Mouse (Mus musculus) B cell, adult (primary cell): ENCODE results near the gene 1700008O03Rik. TPM values are rescaled to one million over a fixed set of nuclear protein-coding genes. Genes with fewer than 3 reads are reported as not detected.

ENCODE experiments used
- total RNA-seq: library from RNA; stranded (reverse); gene quantifications from 4 replicates; pipeline ENCODE4 v1.2.4, GENCODE M21; 2023; ENCODE audit not compliant: inconsistent age

The 1700008O03Rik gene
- total RNA-seq, result not detected in 4 replicates

DNA sequence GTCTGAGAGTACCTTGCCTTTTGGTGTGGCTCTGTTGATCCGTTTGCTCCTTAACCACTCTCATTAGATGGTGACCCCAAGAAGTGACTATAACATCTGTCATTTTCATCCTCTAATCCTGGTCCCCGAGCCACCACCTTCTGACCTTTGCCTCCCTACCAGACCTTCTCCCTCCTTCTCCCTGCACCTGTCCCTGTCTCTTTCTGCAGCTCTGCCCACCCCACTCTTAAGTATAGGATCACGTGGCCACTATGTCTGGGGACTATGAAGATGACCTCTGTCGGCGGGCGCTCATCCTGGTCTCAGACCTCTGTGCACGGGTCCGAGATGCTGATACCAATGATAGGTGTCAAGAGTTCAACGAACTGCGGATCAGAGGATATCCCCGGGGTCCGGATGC is at the start of gene 1700008O03Rik:
TSS of gene 1700008O03Rik (minus strand) at position 101 of the 400 bp plus-strand sequence.

GRCm38 (mm10) chr7:44428968-44429521 is 43.4 kb upstream of the 1700008O03Rik start, which contains the start of gene Lrrc4b:
Gene Lrrc4b, plus strand, starts transcription at chr7:44429018.

DNA sequence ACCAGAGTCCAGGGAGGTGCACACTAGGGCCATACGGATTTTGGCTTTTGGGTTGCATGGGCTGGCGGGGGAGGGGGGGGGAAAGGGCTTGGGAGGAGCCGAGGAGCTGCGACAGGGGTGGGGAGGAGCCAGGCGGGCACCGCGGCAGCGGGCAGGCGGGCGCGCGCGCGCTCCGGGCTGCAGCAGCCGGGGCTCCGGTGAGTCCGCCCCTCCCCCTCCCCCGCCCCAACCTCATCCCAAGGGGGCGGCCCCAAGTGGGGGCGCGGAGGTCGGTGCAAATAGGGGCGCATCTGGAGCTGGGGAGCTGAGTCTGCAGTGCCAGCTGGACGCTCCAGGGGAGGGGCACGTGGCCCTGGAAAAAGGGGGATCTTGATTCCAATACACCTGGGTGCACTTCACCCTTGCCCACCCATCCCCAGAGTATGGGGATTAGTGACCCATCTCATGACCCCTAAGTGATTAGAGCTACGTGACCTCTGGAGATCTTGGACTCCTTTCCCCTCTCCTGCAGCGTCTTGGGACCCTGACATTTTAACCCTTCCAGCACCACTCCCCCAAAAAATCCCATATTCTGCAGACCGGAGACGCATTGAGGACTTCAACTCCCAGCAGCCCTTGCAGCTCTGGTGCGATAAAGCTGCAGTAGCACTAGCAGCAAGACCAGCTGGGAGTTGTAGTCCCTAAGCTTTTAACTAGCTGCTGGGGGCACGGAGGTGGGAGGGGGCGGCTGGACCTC is 1.5 kb downstream of the 1700008O03Rik start, which contains the start of gene Syt3:
TSS of gene Syt3 (plus strand) at position 123 of the 736 bp plus-strand sequence.

Other genes starting within 250 kb of the 1700008O03Rik start
- not detected in 4 replicates for gene Klk1b16, start 249.1 kb downstream of the 1700008O03Rik start, total RNA-seq
- gene Klk1b24, start 197.6 kb downstream of the 1700008O03Rik start, total RNA-seq, result not detected in 4 replicates
- not detected in 4 replicates for gene Klk1b3, start 187.6 kb downstream of the 1700008O03Rik start, total RNA-seq
- gene Klk1b4, start 178.4 kb downstream of the 1700008O03Rik start, total RNA-seq, result not detected in 4 replicates
- gene Klk1b5, start 169.9 kb downstream of the 1700008O03Rik start, total RNA-seq, result not detected in 4 replicates
- not detected in 4 replicates for gene Klk1, start 160.5 kb downstream of the 1700008O03Rik start, total RNA-seq
- gene Gm36864, start 149.6 kb downstream of the 1700008O03Rik start, total RNA-seq, result not detected in 4 replicates
- 0.87 to 1.9 TPM (median 1.5 TPM) in 4 replicates for gene 1700028J19Rik, start 139.1 kb downstream of the 1700008O03Rik start, total RNA-seq
- gene 2410002F23Rik, start 139.1 kb downstream of the 1700008O03Rik start, total RNA-seq, result 153 to 193 TPM (median 178 TPM) in 4 replicates
- gene Acp4, start 128.4 kb downstream of the 1700008O03Rik start, total RNA-seq, result not detected in 4 replicates
- gene Gm15517, start 124.4 kb downstream of the 1700008O03Rik start, total RNA-seq, result not detected in 4 replicates
- gene Clec11a, start 78.9 kb downstream of the 1700008O03Rik start, total RNA-seq, result 1.00 to 2.5 TPM (median 1.2 TPM) in 4 replicates
- gene Shank1, start 75.6 kb downstream of the 1700008O03Rik start, total RNA-seq, result 29.6 to 39.7 TPM (median 36.1 TPM) in 4 replicates
- not detected in 4 replicates for gene Syt3, start 1.7 kb downstream of the 1700008O03Rik start, total RNA-seq
- not detected in 4 replicates for gene Lrrc4b, start 43.2 kb upstream of the 1700008O03Rik start, total RNA-seq
- not detected in 4 replicates for gene Aspdh, start 79.6 kb upstream of the 1700008O03Rik start, total RNA-seq
- gene Josd2, start 82.2 kb upstream of the 1700008O03Rik start, total RNA-seq, result 64.3 to 78.1 TPM (median 67.9 TPM) in 4 replicates
- gene Emc10, start 110.7 kb upstream of the 1700008O03Rik start, total RNA-seq, result 69.5 to 76.6 TPM (median 74.0 TPM) in 4 replicates
- gene Fam71e1, start 110.8 kb upstream of the 1700008O03Rik start, total RNA-seq, result 8.6 to 15.4 TPM (median 11.1 TPM) in 4 replicates
- gene Mybpc2, start 138.8 kb upstream of the 1700008O03Rik start, total RNA-seq, result 14.9 to 16.7 TPM (median 15.5 TPM) in 4 replicates
- gene Spib, start 146.3 kb upstream of the 1700008O03Rik start, total RNA-seq, result 495 to 541 TPM (median 519 TPM) in 4 replicates
- gene Pold1, start 163.0 kb upstream of the 1700008O03Rik start, total RNA-seq, result 150 to 170 TPM (median 155 TPM) in 4 replicates
- 363 to 416 TPM (median 382 TPM) in 4 replicates for gene Nr1h2, start 168.1 kb upstream of the 1700008O03Rik start, total RNA-seq
- gene Napsa, start 186.6 kb upstream of the 1700008O03Rik start, total RNA-seq, result 665 to 743 TPM (median 692 TPM) in 4 replicates
- gene Kcnc3, start 204.8 kb upstream of the 1700008O03Rik start, total RNA-seq, result 22.7 to 29.6 TPM (median 23.7 TPM) in 4 replicates